Mouse (Mus musculus) midbrain, embryonic 15.5 days (tissue): ENCODE results near the gene Nbea. TPM values are rescaled to one million over a fixed set of nuclear protein-coding genes. Genes with fewer than 3 reads are reported as not detected.

Experiments used
- ATAC-seq: fragments of 200-750 bp; cut with Nextera tagmentation; replicated peaks from 2 replicates; pipeline ENCODE4 v1.8.0; 2017; ENCODE audit warnings: moderate TSS enrichment
- H3K27ac ChIP-seq: fragments of 300-500 bp; sonication (generic); 2 replicates; pipeline ENCODE4 v1.5.1; 2015; ENCODE audit warnings: mild to moderate bottlenecking, inconsistent platforms
- H3K27me3 ChIP-seq: fragments of 300-500 bp; sonication (generic); replicated peaks from 2 replicates; pipeline ENCODE4 v1.6.1; 2015; ENCODE audit warnings: inconsistent platforms
- H3K36me3 ChIP-seq: fragments of 300-500 bp; sonication (generic); replicated peaks from 2 replicates; pipeline ENCODE4 v1.6.1; 2015; ENCODE audit warnings: inconsistent platforms
- H3K4me1 ChIP-seq: fragments of 300-500 bp; sonication (generic); 2 replicates; pipeline ENCODE4 v1.6.1; 2015; ENCODE audit warnings: inconsistent platforms
- H3K4me2 ChIP-seq: fragments of 300-500 bp; sonication (generic); 2 replicates; pipeline ENCODE4 v1.6.1; 2015; ENCODE audit warnings: inconsistent platforms, mild to moderate bottlenecking, moderate library complexity
- H3K4me3 ChIP-seq: fragments of 300-500 bp; sonication (generic); 2 replicates; pipeline ENCODE4 v1.5.1; 2015; ENCODE audit warnings: mild to moderate bottlenecking, inconsistent platforms
- H3K9ac ChIP-seq: fragments of 300-500 bp; sonication (generic); 2 replicates; pipeline ENCODE4 v1.6.1; 2015; ENCODE audit warnings: mild to moderate bottlenecking, inconsistent platforms
- H3K9me3 ChIP-seq: fragments of 300-500 bp; sonication (generic); 2 replicates; pipeline ENCODE4 v1.6.1; 2016; ENCODE audit warnings: inconsistent platforms
- WGBS: fragments of 180-500 bp; shearing (Covaris S2); methylation state at CpG from one replicate; pipeline ENCODE4 v1.1.7; 2015; ENCODE audit warnings: mixed read lengths; 5-methylcytosine and 5-hydroxymethylcytosine counted together
- polyA plus RNA-seq: library from polyadenylated mRNA; unstranded; fragments of >200 nt; fragmentation: Nextera tagmentation; extraction: Ambion mirVana; gene quantifications from 2 replicates; pipeline ENCODE4 v1.2.1, GENCODE M21; 2015

Gene Nbea
- polyA plus RNA-seq, 1 experiment from 2014 or later: 61.0 TPM

- Histone ChIP-seq H3K36me3 (no peaks in the 10 kb centered on the region), H3K27me3 (no peaks in the 10 kb centered on the region), H3K27ac (0 out of 2 replicates have a peak overlapping the region, but pooled peaks have one; percentile 13), H3K9ac (no peak overlapping the region), H3K4me1 (peaks cover 3% of the 10 kb centered on the region; the same call in 1 of the 2 replicates), H3K4me2 (no peak overlapping the region), H3K4me3 (no peak overlapping the region), H3K9me3 (no peaks in the 10 kb centered on the region)
- 51% methylated on average over 10 of the region's 10 CpGs for WGBS
- peak; percentile 68 for ATAC-seq
Observed at GRCm38 (mm10) chr3:55887193-55887828, 296.2 kb downstream of the Nbea start.

- WGBS: 64% methylated on average over 5 of the region's 5 CpGs
- Histone ChIP-seq H3K9me3 (no peaks in the 10 kb centered on the region), H3K27me3 (no peaks in the 10 kb centered on the region), H3K27ac (no peak overlapping the region), H3K4me2 (no peak overlapping the region), H3K36me3 (no peaks in the 10 kb centered on the region), H3K4me3 (no peak overlapping the region), H3K9ac (no peak overlapping the region), H3K4me1 (no peaks in the 10 kb centered on the region)
- ATAC-seq: 0 out of 2 replicates have a peak, but pooled peaks have one; percentile 45
Observed at GRCm38 (mm10) chr3:55872944-55873924, 310.3 kb downstream of the Nbea start.

- Histone ChIP-seq H3K4me1 (no peaks in the 10 kb centered on the region), H3K4me3 (no peak overlapping the region), H3K36me3 (no peaks in the 10 kb centered on the region; the same call in 1 of the 2 replicates), H3K27me3 (no peaks in the 10 kb centered on the region), H3K27ac (no peak overlapping the region), H3K9me3 (no peaks in the 10 kb centered on the region), H3K9ac (no peak overlapping the region), H3K4me2 (no peak overlapping the region)
- WGBS: 92% methylated on average over 7 of the region's 7 CpGs
- no peak for ATAC-seq
Observed at GRCm38 (mm10) chr3:55852488-55852887, 331.0 kb downstream of the Nbea start.

DNA sequence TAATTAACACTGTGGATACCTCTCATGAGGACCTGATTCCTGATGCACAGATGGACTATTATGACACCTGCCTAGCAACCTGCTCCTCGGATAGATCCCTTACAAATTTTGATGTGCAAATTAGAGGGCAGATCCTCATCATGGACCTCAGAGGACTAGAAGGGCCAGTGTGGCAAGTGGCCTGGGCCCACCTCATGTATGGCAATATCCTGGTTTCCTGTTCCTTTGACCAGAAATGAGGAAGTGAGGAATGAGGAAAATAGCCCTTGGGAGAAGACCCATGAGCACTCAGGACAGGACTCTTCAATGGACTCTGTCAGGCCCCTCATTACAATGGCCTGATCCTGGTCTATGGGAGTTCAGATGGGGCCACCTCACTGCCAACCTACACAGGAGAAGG is 336.4 kb downstream of the Nbea start:
- Histone ChIP-seq H3K4me3 (no peak overlapping the region), H3K36me3 (no peaks in the 10 kb centered on the region; the same call in 1 of the 2 replicates), H3K4me1 (no peaks in the 10 kb centered on the region), H3K9me3 (no peaks in the 10 kb centered on the region), H3K27me3 (no peaks in the 10 kb centered on the region), H3K4me2 (no peak overlapping the region), H3K9ac (no peak overlapping the region), H3K27ac (no peak overlapping the region)
- no peak for ATAC-seq
- 86% methylated on average over 1 of the region's 1 CpGs for WGBS

- Histone ChIP-seq H3K4me3 (no peak overlapping the region), H3K4me2 (no peak overlapping the region), H3K36me3 (no peaks in the 10 kb centered on the region), H3K4me1 (no peaks in the 10 kb centered on the region), H3K9ac (no peak overlapping the region), H3K27ac (no peak overlapping the region), H3K9me3 (no peaks in the 10 kb centered on the region), H3K27me3 (no peaks in the 10 kb centered on the region)
- ATAC-seq: no peak
- WGBS: 91% methylated on average over 3 of the region's 3 CpGs
Observed at GRCm38 (mm10) chr3:55837188-55837587, 346.3 kb downstream of the Nbea start.

GRCm38 (mm10) chr3:55835207-55835606 is 348.3 kb downstream of the Nbea start:
- H3K27ac ChIP-seq: no peak overlapping the region
- H3K9ac ChIP-seq: no peak overlapping the region
- 52% methylated on average over 4 of the region's 4 CpGs for WGBS
- no peaks in the 10 kb centered on the region for H3K27me3 ChIP-seq
- no peak overlapping the region for H3K4me3 ChIP-seq
- ATAC-seq: no peak
- H3K36me3 ChIP-seq: no peaks in the 10 kb centered on the region
- no peaks in the 10 kb centered on the region for H3K9me3 ChIP-seq
- 0 out of 2 replicates have a peak, but pooled peaks cover 2% of the 10 kb centered on the region for H3K4me1 ChIP-seq
- H3K4me2 ChIP-seq: no peak overlapping the region

GRCm38 (mm10) chr3:55830226-55830625 is 353.3 kb downstream of the Nbea start:
- no peaks in the 10 kb centered on the region for H3K27me3 ChIP-seq
- H3K9me3 ChIP-seq: no peaks in the 10 kb centered on the region
- no peaks in the 10 kb centered on the region for H3K36me3 ChIP-seq
- peaks cover 11% of the 10 kb centered on the region for H3K4me1 ChIP-seq
- no peak overlapping the region for H3K4me2 ChIP-seq
- H3K4me3 ChIP-seq: no peak overlapping the region
- 0 out of 2 replicates have a peak, but pooled peaks have one; percentile 25 for ATAC-seq
- H3K27ac ChIP-seq: no peak overlapping the region
- 59% methylated on average over 5 of the region's 5 CpGs for WGBS
- H3K9ac ChIP-seq: no peak overlapping the region

DNA sequence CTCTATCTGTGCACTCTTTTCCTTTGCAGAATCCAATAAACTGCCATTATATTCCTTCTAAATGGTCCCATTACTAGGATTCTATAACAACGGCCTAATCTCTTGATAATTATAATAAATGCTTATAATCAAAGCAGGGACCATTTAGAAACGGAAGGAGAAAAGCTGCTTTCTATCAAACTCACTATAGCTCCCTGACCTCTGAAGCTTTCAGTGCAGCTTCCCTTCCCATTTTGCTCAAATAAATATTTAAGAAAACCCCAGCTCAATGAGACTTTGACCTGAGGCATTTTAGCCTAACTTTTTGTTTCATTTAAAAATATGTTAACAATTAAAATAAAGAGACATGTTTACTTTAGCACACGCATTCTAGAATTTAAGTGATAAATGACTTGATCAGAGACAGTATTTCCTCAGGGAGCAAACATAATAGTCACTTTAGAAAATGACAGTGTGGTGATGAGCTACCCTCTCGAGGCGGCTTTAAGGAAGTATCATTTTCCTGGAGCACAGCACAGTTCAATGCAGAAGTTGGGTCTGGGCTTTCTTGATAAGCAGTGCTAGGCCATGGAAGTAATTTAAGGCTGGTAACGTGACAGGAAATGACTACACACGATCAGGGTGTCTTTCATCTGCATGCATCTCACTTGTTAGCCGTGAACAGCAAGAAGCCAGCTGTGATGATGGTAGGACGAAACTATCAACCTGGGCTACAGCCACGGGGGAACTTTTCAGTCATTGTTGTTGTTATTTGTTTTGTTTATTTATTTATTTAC is 354.8 kb downstream of the Nbea start:
- no peak overlapping the region for H3K4me3 ChIP-seq
- no peak overlapping the region for H3K27ac ChIP-seq
- no peaks in the 10 kb centered on the region for H3K9me3 ChIP-seq
- ATAC-seq: no peak
- WGBS: 48% methylated on average over 10 of the region's 10 CpGs
- H3K4me2 ChIP-seq: no peak overlapping the region
- peaks cover 11% of the 10 kb centered on the region for H3K4me1 ChIP-seq
- no peaks in the 10 kb centered on the region for H3K36me3 ChIP-seq
- no peaks in the 10 kb centered on the region for H3K27me3 ChIP-seq
- no peak overlapping the region for H3K9ac ChIP-seq

- WGBS: 58% methylated on average over 3 of the region's 3 CpGs
- H3K9ac ChIP-seq: no peak overlapping the region
- H3K4me2 ChIP-seq: no peak overlapping the region
- no peaks in the 10 kb centered on the region for H3K27me3 ChIP-seq
- peaks cover 11% of the 10 kb centered on the region for H3K4me1 ChIP-seq
- H3K9me3 ChIP-seq: no peaks in the 10 kb centered on the region
- peak overlapping the region; percentile 34; the same call in 1 of the 2 replicates for H3K27ac ChIP-seq
- ATAC-seq: no peak
- H3K36me3 ChIP-seq: no peaks in the 10 kb centered on the region
- H3K4me3 ChIP-seq: no peak overlapping the region
Observed at GRCm38 (mm10) chr3:55824864-55825263, 358.6 kb downstream of the Nbea start.

DNA sequence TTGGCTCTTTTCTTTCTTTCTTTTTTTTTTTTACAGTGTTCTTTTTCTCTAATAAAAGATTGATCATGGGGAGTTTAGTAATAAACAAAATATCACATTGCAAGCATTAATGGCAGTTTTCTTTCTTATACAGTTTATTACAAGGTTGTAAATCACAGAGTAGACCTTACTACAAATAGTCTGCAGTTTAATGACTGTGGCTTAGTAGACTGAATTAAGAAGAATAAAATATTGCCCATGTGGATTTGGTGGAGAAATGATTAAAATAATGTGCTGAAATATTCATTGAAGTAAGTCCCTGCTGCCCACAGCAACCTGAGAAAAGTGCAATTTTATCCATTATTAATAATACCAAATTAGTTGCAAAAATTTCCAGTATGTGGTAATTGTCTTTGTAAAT is 363.9 kb downstream of the Nbea start:
- Histone ChIP-seq H3K9ac (no peak overlapping the region), H3K4me2 (no peak overlapping the region), H3K27ac (no peak overlapping the region), H3K36me3 (no peaks in the 10 kb centered on the region), H3K9me3 (no peaks in the 10 kb centered on the region), H3K4me1 (peaks cover 16% of the 10 kb centered on the region; the same call in 1 of the 2 replicates), H3K27me3 (no peaks in the 10 kb centered on the region), H3K4me3 (no peak overlapping the region)
- no peak for ATAC-seq

- 92% methylated on average over 2 of the region's 2 CpGs for WGBS
- Histone ChIP-seq H3K9me3 (no peaks in the 10 kb centered on the region), H3K4me3 (no peak overlapping the region), H3K36me3 (no peaks in the 10 kb centered on the region), H3K27ac (no peak overlapping the region), H3K27me3 (no peaks in the 10 kb centered on the region), H3K9ac (no peak overlapping the region), H3K4me2 (no peak overlapping the region), H3K4me1 (peaks cover 16% of the 10 kb centered on the region; the same call in 1 of the 2 replicates)
- no peak for ATAC-seq
Observed at GRCm38 (mm10) chr3:55818082-55818481, 365.4 kb downstream of the Nbea start.
